Mouse (Mus musculus) erythroblast, embryonic 14.5 days (primary cell): Measurements from ENCODE around the gene Srbd1.

ENCODE experiments used
- GATA1 ChIP-seq: IDR thresholded peaks from 2 replicates; pipeline ENCODE4 v1.6.1; 2012; ENCODE audit warnings: low read length, inconsistent platforms, mixed read lengths
- TAL1 ChIP-seq: IDR thresholded peaks from 3 replicates; pipeline ENCODE4 v1.6.1; 2012; ENCODE audit warnings: low read length, inconsistent platforms, mixed read lengths

DNA sequence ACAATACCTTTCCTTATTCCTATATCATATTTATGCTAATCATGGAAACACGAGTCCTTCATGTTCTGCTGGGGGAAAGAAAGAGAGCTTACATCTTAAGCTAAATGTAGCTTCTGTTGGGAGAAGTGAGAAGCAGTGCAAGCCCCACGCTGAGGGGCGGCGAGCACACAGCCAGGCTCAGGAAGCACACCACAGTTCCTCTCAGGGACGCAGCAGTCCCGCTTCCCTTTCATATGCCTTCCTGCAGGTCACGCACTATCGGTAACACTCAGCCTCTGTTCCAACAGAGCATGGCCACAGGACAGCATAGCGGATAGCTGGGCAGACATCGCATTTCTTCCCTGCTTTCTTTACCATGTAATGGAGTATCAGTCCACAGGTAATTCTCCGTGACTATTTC lies 66.9 kb downstream of the Srbd1 start:
- TF ChIP-seq TAL1: no peak
- TF ChIP-seq GATA1: no peak
